Mouse (Mus musculus) natural killer cell, adult 2 months (primary cell): ENCODE measurements around the gene Plxna2.

Experiments used
- DNase-seq, 2 experiments: peaks; one replicate each; pipeline ENCODE4 v3.0.0; 2022; ENCODE audit warnings: low spot score in 2 of 2

Plxna2 gene

GRCm38 (mm10) chr1:194764951-194765350 is 146.9 kb downstream of the Plxna2 start:
- DNase-seq: no peak

DNA sequence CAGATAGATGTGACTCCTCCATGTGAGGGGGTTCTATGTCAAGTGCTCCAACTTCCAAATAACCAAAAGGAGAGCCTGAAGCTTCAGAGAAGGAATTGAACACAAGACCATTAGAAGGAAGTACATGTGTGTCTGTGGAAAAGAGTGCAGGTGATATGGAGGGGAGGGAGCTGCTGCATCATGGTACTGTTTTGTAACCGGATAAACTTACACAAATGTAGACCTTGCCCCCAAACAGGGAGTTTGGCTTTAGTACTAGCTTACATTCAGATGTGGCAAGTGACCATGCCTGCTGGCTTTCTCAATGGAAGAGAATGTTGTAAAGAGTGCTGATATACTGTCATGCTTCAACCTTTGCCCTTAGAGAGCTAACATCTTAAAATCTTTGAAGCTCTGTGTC is 150.8 kb downstream of the Plxna2 start:
- no peak for DNase-seq

- DNase-seq: no peak
Observed at GRCm38 (mm10) chr1:194772053-194772452, 154.0 kb downstream of the Plxna2 start.

DNA sequence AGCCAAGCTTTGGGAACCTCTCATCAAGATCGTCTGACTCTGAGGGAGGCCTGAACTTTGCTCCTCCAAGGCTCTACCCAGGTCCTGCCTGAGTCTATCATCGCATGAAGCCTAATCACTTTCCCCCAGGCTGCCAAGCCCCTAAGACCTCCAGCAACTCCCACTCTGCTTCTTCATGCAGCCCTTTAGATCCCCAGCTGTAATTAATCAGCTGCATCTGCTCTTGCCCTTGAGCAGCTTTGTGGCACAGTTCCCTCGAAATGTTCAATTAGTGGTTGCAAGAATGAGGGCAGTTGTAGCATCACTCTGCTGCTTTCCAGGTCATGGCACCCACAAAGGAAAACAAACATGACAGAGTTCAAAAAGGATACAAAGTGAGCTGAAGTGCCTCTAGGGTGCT is 155.9 kb downstream of the Plxna2 start:
- no peak for DNase-seq

DNA sequence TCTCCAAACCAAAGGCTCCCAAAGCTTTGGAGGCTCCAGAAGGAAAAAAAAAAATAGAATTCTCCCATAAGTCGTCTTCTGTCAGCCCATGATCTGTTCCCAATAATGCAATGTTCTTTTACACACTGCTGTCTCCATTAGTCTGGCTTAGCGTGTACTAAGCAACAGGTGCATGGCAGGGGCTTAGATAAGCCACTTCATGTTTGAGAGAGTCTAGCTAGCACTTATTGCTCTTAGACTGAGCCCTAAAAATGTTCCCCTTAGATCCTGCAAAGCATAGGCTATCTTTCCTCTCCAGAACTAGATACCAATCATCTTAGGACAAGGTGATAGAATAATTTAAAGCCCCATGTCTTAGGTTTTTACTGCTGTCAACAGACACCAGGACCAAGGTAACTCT is 156.3 kb downstream of the Plxna2 start:
- DNase-seq: no peak

GRCm38 (mm10) chr1:194774754-194775153 is 156.7 kb downstream of the Plxna2 start:
- DNase-seq: no peak

- DNase-seq: no peak
Observed at GRCm38 (mm10) chr1:194775656-194776374, 157.8 kb downstream of the Plxna2 start.

- DNase-seq: no peak
Observed at GRCm38 (mm10) chr1:194776510-194777244, 158.7 kb downstream of the Plxna2 start.

DNA sequence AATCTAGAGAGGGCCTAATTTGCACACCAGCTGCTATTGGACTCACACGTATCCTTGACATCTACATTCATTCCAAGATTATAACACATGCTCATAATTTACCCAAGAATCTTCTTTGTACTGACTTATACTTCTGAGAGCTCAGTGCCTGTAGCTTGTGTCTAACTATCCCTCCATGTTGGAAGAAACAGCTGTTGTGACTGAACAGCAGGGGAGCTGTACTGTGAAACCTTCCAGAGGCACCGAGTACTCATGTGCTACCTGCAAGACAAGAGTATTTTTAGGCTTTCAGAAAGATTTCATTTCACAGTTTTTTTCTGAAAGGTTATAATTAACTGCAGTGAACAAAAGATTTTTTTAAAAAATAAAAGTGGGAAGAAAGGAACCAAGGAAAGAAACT is 159.6 kb downstream of the Plxna2 start:
- DNase-seq: no peak

DNA sequence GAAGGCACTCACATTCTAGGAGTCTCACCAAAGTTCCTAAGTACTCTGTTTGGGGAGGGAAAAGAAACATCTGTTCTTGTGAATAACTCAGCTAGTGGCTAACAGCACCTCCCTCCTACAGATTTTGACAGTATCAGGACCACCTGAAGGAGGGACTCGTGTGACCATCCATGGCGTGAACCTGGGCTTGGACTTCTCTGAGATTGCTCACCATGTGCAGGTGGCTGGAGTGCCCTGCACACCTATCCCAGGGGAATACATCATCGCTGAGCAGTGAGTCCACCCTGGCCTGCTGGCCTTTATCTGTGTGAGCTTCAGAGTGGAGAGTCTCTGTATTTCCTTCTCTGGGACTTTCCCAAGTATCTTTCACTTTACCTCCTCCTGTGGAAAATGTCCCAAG is 162.4 kb downstream of the Plxna2 start:
- no peak for DNase-seq

DNA sequence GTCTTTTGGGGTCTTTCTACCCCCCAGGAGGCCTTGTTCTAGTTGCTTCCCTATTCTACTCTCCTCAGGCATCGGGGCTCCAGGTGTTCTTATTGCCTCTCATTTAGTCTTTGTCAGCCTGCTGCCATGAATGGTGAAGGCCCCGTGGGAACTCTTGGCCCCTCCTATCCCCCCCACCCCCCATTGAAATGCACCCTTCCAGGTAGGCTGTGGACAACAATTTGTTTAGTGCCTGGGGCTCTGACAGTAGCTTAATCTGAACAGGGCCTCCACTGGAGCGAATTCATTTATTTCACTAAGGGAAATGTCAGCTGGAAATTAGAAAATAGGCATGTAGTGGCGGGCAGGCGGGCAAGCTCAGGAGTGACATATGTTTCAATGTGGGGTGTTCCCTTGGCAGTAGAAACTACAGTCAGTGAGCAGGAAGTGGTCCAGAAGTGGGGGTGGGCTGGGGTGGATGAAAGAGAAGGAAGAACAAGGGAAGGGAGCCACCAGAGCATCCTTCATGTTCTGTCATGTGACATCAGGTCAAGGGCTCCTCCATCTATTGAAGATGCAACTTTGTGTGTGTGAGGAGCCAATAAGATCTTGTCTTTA is 162.9 kb downstream of the Plxna2 start:
- no peak for DNase-seq

GRCm38 (mm10) chr1:194781556-194781955 is 163.5 kb downstream of the Plxna2 start:
- no peak for DNase-seq

- DNase-seq: no peak
Observed at GRCm38 (mm10) chr1:194782325-194782724, 164.3 kb downstream of the Plxna2 start.

DNA sequence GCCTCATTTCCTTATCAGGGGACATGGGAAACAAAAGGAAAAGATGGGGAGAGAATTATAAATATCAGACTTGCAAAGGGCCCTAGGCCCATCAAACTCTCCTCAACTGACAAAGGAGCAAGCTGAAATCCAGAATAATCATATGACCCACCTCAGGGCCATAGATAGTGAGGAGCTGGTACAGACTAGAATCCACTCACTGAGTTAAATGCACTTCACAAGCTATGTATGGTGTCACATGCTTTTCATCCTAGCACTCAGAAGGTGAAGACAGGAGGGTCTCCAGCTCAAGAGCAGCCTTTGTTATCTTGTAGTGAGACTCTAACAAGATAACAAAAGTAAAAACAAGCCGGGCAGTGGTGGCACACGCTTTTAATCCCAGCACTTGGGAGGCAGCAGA is 169.6 kb downstream of the Plxna2 start:
- DNase-seq: no peak

DNA sequence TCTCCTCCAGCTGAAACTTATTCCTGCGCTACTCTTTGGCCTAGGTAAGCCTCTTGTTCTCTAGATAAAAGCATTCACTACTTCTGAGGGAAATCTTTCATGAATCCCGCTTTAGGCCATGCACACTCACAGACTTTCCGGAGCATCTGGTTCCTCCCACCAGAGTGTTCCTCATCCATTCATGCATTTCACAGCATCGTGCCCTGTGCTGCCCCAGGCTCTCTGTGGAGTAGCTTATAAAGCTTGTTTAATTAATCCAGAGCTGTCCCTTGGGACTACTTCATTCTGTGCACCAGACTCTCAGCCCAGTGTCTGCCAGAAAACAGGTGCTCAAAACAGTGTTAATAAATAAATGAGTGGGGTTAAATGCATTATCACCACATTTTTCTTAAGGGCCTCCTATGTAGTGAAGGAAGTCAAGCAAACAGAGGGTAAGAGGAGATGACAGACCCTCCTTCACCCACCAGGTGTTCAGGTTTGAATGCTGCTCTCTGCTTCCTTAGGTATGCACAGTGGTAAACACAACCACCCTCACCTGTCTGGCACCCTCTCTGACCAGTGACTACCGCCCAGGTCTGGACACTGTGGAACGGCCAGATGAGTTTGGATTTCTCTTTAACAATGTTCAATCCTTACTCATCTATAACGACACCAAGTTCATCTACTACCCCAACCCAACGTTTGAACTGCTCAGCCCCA is 175.4 kb downstream of the Plxna2 start:
- DNase-seq: no peak

- no peak for DNase-seq
Observed at GRCm38 (mm10) chr1:194795316-194795715, 177.3 kb downstream of the Plxna2 start.

DNA sequence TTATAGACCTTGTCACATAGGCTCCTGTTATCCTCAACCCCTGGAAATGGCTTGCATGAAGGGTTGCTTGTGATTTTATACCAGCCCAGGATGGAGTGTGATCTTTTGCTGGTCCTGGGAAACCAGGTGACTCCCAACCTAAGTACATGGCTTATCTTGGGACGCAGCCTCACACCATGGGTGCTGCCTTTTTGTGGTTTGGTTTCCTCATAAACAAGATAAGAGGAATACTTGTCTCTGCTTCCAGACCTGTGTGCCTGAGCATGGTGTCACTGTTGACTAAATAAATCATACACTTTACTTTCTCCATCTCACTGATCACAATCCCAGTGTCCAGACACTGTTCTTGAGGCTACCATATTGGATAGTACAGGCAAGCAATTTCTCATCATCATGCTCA is 179.8 kb downstream of the Plxna2 start:
- no peak for DNase-seq

- DNase-seq: no peak
Observed at GRCm38 (mm10) chr1:194798511-194798910, 180.5 kb downstream of the Plxna2 start.

DNA sequence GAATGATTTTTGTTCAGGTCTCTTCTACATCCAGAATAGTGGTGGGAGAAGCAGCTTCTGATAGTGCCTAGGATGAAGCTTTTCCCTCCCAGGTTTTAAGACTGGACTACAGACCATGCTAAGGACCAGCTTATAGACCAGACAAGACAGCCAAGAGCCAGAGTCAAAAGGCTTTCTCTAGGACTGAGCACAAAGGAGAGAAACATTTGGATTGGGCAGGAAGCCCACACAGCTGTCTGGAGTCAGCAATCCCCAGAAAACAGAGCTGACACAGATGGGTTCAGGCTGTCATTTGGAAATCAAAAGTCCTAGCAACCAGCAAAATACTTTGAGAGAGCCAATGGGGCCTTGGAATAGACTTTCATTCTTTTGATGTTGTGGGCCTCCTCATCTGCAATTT is 190.2 kb downstream of the Plxna2 start:
- no peak for DNase-seq

- no peak for DNase-seq
Observed at GRCm38 (mm10) chr1:194808681-194809080, 190.7 kb downstream of the Plxna2 start.

GRCm38 (mm10) chr1:194809600-194809999 is 191.6 kb downstream of the Plxna2 start:
- no peak for DNase-seq

DNA sequence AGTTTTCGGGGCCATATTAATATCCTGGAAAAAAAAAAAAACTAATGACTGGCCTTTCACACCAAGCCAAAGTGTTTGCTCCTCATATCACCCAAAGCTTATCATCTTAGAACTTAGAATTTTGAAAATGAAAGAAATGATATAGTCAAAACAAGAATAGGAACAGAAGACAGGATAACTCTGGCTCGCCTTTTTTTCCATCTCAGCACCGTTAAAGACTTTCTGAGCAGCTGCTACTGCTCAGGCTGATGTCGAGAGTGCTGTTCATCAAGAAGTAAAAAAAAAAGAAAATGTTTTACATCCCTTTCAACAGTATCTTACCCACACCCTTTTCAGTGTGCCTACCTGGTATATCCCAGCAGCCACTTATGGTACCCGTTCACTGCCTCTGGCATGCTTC is 196.2 kb downstream of the Plxna2 start:
- no peak for DNase-seq
